Mouse (Mus musculus) neural tube, embryonic 12.5 days (tissue): ENCODE data around the gene Slc27a4. TPM values are rescaled to one million over a fixed set of nuclear protein-coding genes. Genes with fewer than 3 reads are reported as not detected.

Experiments
- ATAC-seq: fragments of 200-750 bp; cut with Nextera tagmentation; 2 replicates; pipeline ENCODE4 v1.8.0; 2017; ENCODE audit warnings: low read depth, mild to moderate bottlenecking, moderate TSS enrichment, moderate library complexity; ENCODE audit not compliant: low FRiP score
- H3K27ac ChIP-seq: fragments of 300-500 bp; sonication (generic); 2 replicates; pipeline ENCODE4 v1.5.1; 2016
- H3K27me3 ChIP-seq: fragments of 300-500 bp; sonication (generic); replicated peaks from 2 replicates; pipeline ENCODE4 v1.6.1; 2016; ENCODE audit warnings: mild to moderate bottlenecking
- H3K36me3 ChIP-seq: fragments of 300-500 bp; sonication (generic); 2 replicates; pipeline ENCODE4 v1.6.1; 2016; ENCODE audit warnings: mild to moderate bottlenecking
- H3K4me1 ChIP-seq: fragments of 300-500 bp; sonication (generic); 2 replicates; pipeline ENCODE4 v1.6.1; 2016
- H3K4me2 ChIP-seq: fragments of 300-500 bp; sonication (generic); replicated peaks from 2 replicates; pipeline ENCODE4 v1.6.1; 2016; ENCODE audit warnings: mild to moderate bottlenecking
- H3K4me3 ChIP-seq: fragments of 300-500 bp; sonication (generic); 2 replicates; pipeline ENCODE4 v1.5.1; 2016
- H3K9ac ChIP-seq: fragments of 300-500 bp; sonication (generic); 2 replicates; pipeline ENCODE4 v1.6.1; 2016; ENCODE audit warnings: mild to moderate bottlenecking
- H3K9me3 ChIP-seq: fragments of 300-500 bp; sonication (generic); 2 replicates; pipeline ENCODE4 v1.6.1; 2016; ENCODE audit warnings: mild to moderate bottlenecking
- WGBS: fragments of 180-500 bp; shearing (Covaris S2); methylation state at CpG from one replicate; pipeline ENCODE4 v1.1.7; 2016; 5-methylcytosine and 5-hydroxymethylcytosine counted together
- polyA plus RNA-seq: library from polyadenylated mRNA; unstranded; fragments of >200 nt; fragmentation: Nextera tagmentation; extraction: Ambion mirVana; gene quantifications from 2 replicates; pipeline ENCODE4 v1.2.1, GENCODE M21; 2016

Slc27a4 gene
- polyA plus RNA-seq, 1 experiment from 2014 or later = 32.7 TPM

DNA sequence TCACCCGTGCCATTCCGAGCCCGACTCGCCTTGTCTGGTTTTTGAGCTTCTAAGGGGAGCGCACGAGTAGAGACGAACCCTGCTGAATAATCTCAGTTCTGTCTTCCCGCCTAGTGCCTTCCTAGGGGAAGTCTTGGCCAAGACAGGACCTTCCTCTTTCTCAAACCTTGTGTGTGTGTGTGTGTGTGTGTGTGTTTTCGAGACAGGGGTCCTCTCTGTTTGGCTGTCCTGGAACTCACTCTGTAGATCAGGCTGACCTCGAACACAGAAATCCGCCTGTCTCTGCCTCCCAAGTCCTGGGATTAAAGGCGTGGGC lies 25.2 kb downstream of the Slc27a4 start:
- ATAC-seq = no peak
- H3K9ac ChIP-seq = peak overlapping the region; percentile 79
- 5% methylated on average over 12 of the region's 12 CpGs for WGBS
- peaks cover 17% of the 10 kb centered on the region for H3K4me1 ChIP-seq
- H3K4me3 ChIP-seq = peak overlapping the region; percentile 92
- no peak overlapping the region for H3K27ac ChIP-seq
- H3K4me2 ChIP-seq = peak overlapping the region; percentile 79
- H3K36me3 ChIP-seq = peaks cover 1% of the 10 kb centered on the region; the same call in 1 of the 2 replicates
- H3K9me3 ChIP-seq = no peaks in the 10 kb centered on the region
- H3K27me3 ChIP-seq = no peaks in the 10 kb centered on the region

DNA sequence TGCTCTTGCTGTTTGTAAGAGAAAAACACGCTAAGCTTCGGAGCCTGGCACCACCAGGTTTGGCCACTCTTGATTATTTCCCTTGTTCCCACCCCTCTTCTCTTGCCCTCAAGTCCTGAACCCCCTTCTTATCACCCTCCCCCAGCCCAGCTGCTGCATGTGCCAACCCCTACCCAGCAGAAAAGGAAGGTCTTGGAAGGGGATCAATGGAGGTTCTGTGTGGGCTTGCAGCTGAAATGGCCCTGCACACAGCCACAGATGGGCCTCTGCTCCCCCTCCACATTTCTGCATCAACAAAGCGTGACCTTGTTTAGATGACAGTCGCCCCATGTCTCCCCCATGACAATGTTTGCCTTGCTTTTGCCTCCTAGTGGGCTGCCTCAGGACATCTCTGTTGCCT lies 28.7 kb downstream of the Slc27a4 start:
- H3K36me3 ChIP-seq = peaks cover 10% of the 10 kb centered on the region
- H3K27me3 ChIP-seq = no peaks in the 10 kb centered on the region
- H3K9ac ChIP-seq = no peak overlapping the region

DNA sequence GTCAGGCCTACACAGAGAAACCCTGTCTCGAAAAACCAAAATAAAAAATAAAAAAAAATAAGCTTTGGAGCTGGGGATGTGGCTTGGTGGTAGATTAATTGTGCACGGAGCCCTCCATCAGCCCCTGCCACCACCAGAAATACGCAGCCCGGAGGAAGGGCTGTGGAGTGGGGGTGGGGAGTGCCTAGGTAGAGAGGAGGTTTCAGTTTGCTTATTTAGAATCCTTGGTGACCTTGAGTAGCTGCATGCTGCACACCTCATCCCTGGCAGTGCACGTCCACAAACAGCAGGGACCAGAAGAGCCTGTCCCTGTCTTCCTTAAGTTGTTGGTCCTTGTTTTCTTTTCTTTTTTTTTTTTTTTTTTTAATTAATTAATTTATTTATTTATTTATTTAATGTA lies 31.4 kb downstream of the Slc27a4 start:
- Histone ChIP-seq H3K9ac (no peak overlapping the region), H3K27ac (no peak overlapping the region), H3K27me3 (no peaks in the 10 kb centered on the region), H3K4me2 (no peak overlapping the region), H3K4me1 (peaks cover 24% of the 10 kb centered on the region), H3K36me3 (peaks cover 10% of the 10 kb centered on the region), H3K4me3 (no peak overlapping the region), H3K9me3 (no peaks in the 10 kb centered on the region)
- 99% methylated on average over 5 of the region's 5 CpGs for WGBS
- ATAC-seq = no peak

More for the DNA sequence above, 28.7 kb downstream of the Slc27a4 start:
- ATAC-seq = no peak
- H3K4me2 ChIP-seq = no peak overlapping the region
- H3K27ac ChIP-seq = no peak overlapping the region
- no peaks in the 10 kb centered on the region for H3K9me3 ChIP-seq
- 82% methylated on average over 4 of the region's 4 CpGs for WGBS
- H3K4me1 ChIP-seq = peaks cover 29% of the 10 kb centered on the region
- H3K4me3 ChIP-seq = no peak overlapping the region

DNA sequence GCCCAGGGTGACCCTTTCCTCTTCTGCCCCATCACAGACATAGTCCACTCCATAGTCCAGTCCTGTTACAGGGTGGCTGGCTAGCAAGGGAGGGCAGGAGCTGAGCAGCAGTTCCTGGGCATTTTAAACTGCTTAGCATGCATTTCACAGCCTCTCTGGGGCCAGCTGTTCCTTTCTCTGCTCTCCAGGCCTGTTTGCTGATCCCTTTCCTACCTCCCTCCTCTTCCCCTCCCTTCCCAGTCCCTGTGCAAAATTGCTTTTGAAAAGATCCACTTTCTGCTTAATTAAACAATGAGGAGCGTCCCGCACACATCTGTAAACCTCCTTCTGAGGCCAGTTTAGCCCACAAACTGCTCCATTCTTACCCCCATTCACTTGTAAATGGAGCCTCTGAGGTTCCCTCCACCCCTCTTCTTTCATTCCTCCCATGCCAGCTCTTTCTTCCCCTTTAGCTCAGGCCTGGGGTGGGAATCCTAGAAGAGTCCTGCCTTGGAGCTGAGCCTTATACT lies 33.0 kb downstream of the Slc27a4 start:
- Histone ChIP-seq H3K4me3 (no peak overlapping the region), H3K27me3 (no peaks in the 10 kb centered on the region), H3K9me3 (no peaks in the 10 kb centered on the region), H3K4me2 (peak overlapping the region; percentile 31; the same call in 1 of the 2 replicates), H3K4me1 (peaks cover 40% of the 10 kb centered on the region), H3K36me3 (peaks cover 10% of the 10 kb centered on the region), H3K9ac (0 out of 2 replicates have a peak overlapping the region, but pooled peaks have one; percentile 13), H3K27ac (peak overlapping the region; percentile 75)
- WGBS = 15% methylated on average over 2 of the region's 2 CpGs
- peak; percentile 46 for ATAC-seq

DNA sequence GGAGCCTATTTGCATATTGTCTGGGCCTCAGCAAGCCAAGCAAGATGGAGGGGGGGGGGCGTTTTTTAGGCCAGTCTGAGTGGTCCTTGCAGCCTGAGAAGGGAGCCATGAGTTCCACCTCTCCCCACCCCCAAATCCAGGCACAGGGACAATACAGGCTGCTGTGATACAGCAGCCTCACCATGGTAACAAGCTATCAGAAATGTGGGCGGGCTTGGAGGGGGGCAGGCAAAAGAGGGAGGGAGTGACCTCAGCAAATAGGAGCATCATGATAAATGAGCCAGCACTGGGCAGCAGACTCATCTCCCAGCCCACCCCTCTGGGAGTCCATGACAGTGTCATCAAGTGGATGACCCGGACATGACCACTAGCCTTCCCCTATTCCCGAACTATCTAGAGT lies 37.0 kb downstream of the Slc27a4 start:
- ATAC-seq = peak; percentile 55
- H3K27me3 ChIP-seq = no peaks in the 10 kb centered on the region
- H3K36me3 ChIP-seq = peaks cover 21% of the 10 kb centered on the region

DNA sequence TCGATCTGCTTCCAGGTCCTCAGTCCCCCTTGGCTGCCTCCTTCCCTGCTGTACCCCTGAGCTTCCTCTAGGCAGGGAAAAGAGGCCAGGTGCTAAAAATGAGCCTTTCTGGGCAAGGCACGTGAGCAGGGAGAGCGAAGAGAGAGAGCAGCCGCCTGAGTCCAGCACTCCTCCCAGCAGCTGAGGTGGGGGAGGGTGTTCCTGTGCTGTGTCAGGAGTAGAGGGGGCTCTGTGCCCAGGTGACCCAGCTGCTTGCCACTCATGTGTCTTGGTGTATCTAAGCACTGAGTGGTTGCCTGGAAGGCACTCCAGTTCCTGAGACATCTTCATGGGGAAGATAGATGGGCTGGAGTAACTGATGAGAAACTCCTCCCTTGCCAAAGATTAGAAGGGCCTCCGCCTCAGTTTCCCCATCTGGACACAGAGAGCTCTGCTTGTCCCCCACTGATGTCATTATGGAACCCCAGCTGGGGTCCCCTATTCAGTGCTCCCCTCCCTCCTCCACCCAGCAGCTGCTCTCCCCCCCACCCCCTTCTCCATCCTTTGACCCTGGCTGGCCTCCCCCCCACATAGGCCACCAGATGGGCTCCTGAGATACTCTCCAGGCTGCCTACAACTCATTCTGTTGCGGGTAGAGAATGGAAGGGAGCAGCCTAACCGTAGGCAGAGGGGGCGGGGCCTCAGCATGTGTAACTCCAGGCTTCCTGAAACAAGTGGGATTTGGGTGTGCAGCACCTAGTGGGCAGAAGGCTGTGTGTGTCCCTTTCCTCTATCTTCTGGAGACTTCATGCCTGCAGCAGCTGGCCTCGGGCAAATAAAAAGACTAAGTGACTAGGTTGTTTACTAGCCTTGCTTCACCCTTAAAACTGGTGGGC lies 41.0 kb downstream of the Slc27a4 start:
- Histone ChIP-seq H3K27me3 (no peaks in the 10 kb centered on the region), H3K27ac (peak overlapping the region; percentile 96), H3K9me3 (no peaks in the 10 kb centered on the region), H3K36me3 (peaks cover 23% of the 10 kb centered on the region), H3K4me2 (peak overlapping the region; percentile 73), H3K9ac (peak overlapping the region; percentile 97), H3K4me3 (peak overlapping the region; percentile 69; the same call in 1 of the 2 replicates), H3K4me1 (peaks cover 78% of the 10 kb centered on the region)
- WGBS = 25% methylated on average over 9 of the region's 9 CpGs
- ATAC-seq = peak; percentile 51

More for the DNA sequence above, 37.0 kb downstream of the Slc27a4 start:
- Histone ChIP-seq H3K9ac (no peak overlapping the region), H3K4me1 (peaks cover 72% of the 10 kb centered on the region), H3K27ac (peak overlapping the region; percentile 86), H3K4me3 (no peak overlapping the region), H3K4me2 (peak overlapping the region; percentile 29), H3K9me3 (no peaks in the 10 kb centered on the region)
- 7% methylated on average over 4 of the region's 4 CpGs for WGBS

DNA sequence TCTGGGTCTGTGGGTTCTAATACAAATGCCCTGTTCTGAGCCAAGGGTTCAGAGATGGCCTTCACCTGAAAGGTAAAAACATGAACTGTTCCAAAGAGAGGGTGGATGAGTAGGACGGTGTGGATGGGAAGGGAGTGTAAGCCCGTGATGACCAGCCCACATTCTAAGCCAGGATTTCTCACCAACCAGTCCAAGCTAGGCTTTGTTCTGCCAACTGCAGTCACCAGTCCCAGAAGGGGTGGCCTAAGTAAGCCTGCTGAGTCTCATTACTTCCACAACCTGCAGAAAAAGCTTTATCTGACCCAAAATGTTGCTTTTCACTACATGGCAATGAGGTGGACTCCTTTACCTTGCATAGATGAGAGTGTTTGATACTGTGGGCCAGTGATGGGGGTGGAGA lies 41.7 kb downstream of the Slc27a4 start:
- no peaks in the 10 kb centered on the region for H3K9me3 ChIP-seq
- peak overlapping the region; percentile 73 for H3K4me2 ChIP-seq
- peaks cover 78% of the 10 kb centered on the region for H3K4me1 ChIP-seq
- peaks cover 23% of the 10 kb centered on the region for H3K36me3 ChIP-seq
- peak overlapping the region; percentile 97 for H3K9ac ChIP-seq
- no peak for ATAC-seq
- peak overlapping the region; percentile 69 for H3K4me3 ChIP-seq
- WGBS = 26% methylated on average over 2 of the region's 2 CpGs
- H3K27me3 ChIP-seq = no peaks in the 10 kb centered on the region
- peak overlapping the region; percentile 96 for H3K27ac ChIP-seq

DNA sequence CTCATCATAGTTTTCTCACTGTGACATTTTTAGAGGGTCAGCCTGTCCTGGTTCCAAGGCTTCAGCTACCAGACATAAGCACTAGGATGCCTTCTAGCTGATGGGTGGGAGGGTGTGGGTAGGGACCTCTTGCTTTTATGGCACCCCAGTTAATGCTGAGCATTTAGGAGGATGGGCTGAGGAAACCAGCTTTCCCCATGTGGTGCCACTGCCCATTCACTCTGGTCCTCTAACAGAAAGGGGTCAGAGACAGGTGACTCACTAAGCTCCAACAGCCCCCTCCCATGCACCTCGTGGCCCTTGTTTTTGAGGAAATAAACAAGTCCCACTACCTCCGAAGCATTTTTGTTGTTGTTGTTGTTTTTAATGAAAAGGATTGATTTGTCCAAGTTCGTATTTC lies 42.2 kb downstream of the Slc27a4 start:
- no peaks in the 10 kb centered on the region for H3K9me3 ChIP-seq
- H3K27me3 ChIP-seq = no peaks in the 10 kb centered on the region
- H3K4me2 ChIP-seq = peak overlapping the region; percentile 73
- peaks cover 78% of the 10 kb centered on the region for H3K4me1 ChIP-seq
- peak overlapping the region; percentile 96 for H3K27ac ChIP-seq
- ATAC-seq = no peak
- peak overlapping the region; percentile 69 for H3K4me3 ChIP-seq
- WGBS = 6% methylated on average over 3 of the region's 3 CpGs
- H3K36me3 ChIP-seq = peaks cover 23% of the 10 kb centered on the region
- peak overlapping the region; percentile 97 for H3K9ac ChIP-seq

DNA sequence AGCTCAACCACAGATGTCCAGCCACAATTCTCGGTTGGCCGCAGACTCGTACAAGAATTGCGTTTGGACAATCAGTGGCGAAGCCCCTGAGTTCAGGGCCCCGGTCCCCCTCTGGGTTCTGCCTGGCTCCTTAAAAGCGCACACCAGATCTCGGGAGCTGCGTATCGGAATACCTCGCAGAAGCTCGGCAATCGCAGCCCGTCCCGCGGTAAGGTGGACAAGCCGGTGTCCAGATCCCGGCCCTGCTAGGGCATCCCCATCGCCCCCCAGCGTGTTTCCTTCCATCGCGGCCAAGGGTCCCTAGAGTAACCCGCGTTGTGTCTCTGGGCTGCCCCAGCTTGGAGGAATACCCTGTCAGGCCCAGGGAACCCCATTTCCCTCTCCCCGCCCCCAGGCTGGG lies 43.2 kb downstream of the Slc27a4 start:
- Histone ChIP-seq H3K27me3 (no peaks in the 10 kb centered on the region), H3K4me3 (peak overlapping the region; percentile 69), H3K36me3 (peaks cover 23% of the 10 kb centered on the region), H3K4me2 (peak overlapping the region; percentile 73), H3K4me1 (peaks cover 76% of the 10 kb centered on the region), H3K9ac (peak overlapping the region; percentile 97), H3K9me3 (no peaks in the 10 kb centered on the region), H3K27ac (peak overlapping the region; percentile 96)
- ATAC-seq = no peak
- WGBS = 2% methylated on average over 25 of the region's 25 CpGs

DNA sequence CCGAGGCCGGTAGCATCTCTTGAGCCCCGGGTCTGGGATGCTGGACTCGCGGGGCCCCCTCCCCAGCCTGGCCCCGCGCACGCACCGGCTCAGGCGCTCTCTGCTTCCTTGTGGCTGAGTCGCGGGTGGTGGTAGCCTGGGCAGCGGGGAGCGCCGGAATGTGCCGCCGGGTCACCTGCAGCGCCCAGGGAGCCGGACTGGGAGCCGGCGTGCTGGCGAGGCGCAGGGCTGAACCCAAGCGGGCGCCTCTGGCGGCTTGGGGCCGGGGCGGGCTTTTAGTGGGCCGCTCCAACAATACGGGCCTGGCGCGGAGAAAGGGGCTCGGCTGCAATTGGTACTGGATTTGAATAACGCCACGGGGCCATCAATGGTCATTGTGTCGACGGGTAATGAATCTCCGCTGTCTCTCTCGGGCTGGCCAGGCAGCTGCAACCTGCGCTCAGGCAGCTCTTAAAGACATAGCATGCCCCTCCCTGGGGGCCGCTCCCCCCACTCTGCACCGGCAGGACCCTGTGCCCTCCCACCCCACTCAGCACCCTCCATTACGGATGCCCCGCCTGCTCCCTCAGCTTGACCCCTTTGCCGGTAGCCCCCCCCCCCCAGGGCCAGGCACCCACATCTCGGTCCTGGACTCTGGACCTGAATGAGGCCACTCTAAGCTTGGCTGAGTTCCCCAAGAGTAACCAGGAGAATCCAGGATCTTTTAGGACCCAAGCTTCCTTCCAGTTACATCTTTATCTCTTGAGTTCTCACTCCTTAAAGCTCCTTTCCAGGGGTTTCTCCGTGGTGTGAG lies 43.8 kb downstream of the Slc27a4 start:
- no peaks in the 10 kb centered on the region for H3K27me3 ChIP-seq
- H3K9ac ChIP-seq = peak overlapping the region; percentile 97
- no peaks in the 10 kb centered on the region for H3K9me3 ChIP-seq
- peak overlapping the region; percentile 73 for H3K4me2 ChIP-seq
- H3K27ac ChIP-seq = peak overlapping the region; percentile 96
- under 1% methylated on average over 47 of the region's 47 CpGs for WGBS
- H3K36me3 ChIP-seq = peaks cover 23% of the 10 kb centered on the region
- peak overlapping the region; percentile 69 for H3K4me3 ChIP-seq
- peaks cover 70% of the 10 kb centered on the region for H3K4me1 ChIP-seq
- ATAC-seq = peak; percentile 58

DNA sequence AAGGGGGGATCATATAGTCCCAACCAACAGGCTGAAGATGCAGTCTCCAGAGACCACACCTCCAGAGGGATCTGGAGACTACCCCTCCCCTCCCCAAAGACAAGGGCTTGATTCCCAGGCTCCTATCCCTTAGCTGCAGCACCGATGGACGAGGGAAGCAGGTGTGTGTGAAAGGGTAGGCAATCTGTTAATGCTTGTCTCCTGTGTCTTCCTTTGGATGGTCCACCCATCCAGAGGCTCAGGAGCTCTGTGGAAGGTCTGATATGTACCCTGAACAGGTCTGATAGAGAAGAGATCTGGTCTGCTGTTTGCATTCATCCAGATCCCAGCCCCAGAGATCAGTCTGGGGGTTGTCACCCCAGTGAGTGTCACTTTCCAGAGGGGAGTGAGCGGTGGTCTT lies 44.5 kb downstream of the Slc27a4 start:
- Histone ChIP-seq H3K36me3 (peaks cover 18% of the 10 kb centered on the region), H3K4me2 (peak overlapping the region; percentile 73), H3K9me3 (no peaks in the 10 kb centered on the region), H3K9ac (peak overlapping the region; percentile 97; the same call in 1 of the 2 replicates), H3K27ac (peak overlapping the region; percentile 96; the same call in 1 of the 2 replicates), H3K27me3 (no peaks in the 10 kb centered on the region), H3K4me3 (peak overlapping the region; percentile 69), H3K4me1 (peaks cover 68% of the 10 kb centered on the region)
- WGBS = 13% methylated on average over 3 of the region's 3 CpGs
- no peak for ATAC-seq

DNA sequence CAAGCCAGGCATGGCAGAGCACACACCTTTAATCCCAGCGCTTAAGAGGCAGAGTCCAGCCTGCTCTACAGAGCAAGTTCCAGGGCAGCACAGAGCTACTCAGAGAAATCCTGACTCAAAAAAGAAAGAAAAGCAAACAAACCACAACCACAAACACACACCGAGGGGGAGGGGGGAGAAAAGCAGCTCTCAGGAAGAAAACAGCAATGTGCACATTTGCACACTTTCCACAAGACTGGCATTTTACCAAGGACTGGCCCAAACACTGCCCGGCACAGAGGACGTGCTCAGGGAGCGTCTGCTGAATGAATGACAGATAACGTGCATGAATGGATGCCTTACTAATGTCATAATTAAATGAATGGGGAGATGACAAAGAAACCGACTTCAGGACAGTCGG lies 46.6 kb downstream of the Slc27a4 start:
- no peaks in the 10 kb centered on the region for H3K9me3 ChIP-seq
- 0 out of 2 replicates have a peak overlapping the region, but pooled peaks have one; percentile 3 for H3K9ac ChIP-seq
- peaks cover 67% of the 10 kb centered on the region for H3K4me1 ChIP-seq
- no peaks in the 10 kb centered on the region for H3K27me3 ChIP-seq
- no peak overlapping the region for H3K4me2 ChIP-seq
- ATAC-seq = no peak
- 0 out of 2 replicates have a peak, but pooled peaks cover 6% of the 10 kb centered on the region for H3K36me3 ChIP-seq
- no peak overlapping the region for H3K4me3 ChIP-seq
- H3K27ac ChIP-seq = no peak overlapping the region
- WGBS = 43% methylated on average over 8 of the region's 8 CpGs
